Mouse (Mus musculus): ENCODE measurements at regions not wholly inside any gene's neighbourhood (a gene's known extent, or its start where the extent isn't known, plus 50 kb on each side); places are given as distances from the start of the nearest gene placed in this dataset.

- ATAC-seq (replicated peaks; ENCODE audit: low FRiP score) = no peak
- H3K9me3 ChIP-seq (ENCODE audit: control insufficient read depth, low read length) = no peaks in the 10 kb centered on the region
- no peaks in the 10 kb centered on the region for H3K27me3 ChIP-seq (replicated peaks; ENCODE audit: control insufficient read depth, insufficient read depth, low read length)
- no peak overlapping the region for H3K4me2 ChIP-seq
- H3K4me3 ChIP-seq (ENCODE audit: low read depth, low read length) = no peak overlapping the region
- H3K4me1 ChIP-seq (replicated peaks; ENCODE audit: control insufficient read depth, insufficient read depth, low read length) = no peaks in the 10 kb centered on the region
- 74% methylated on average over 6 of the region's 6 CpGs for WGBS
- no peak for DNase-seq (ENCODE audit: low spot score)
- no peaks in the 10 kb centered on the region for H3K36me3 ChIP-seq (ENCODE audit: control insufficient read depth, insufficient read depth, low read length)
- no peak overlapping the region for H3K27ac ChIP-seq (ENCODE audit: low read depth, low read length)
- no peak overlapping the region for H3K9ac ChIP-seq (ENCODE audit: low read depth, low read length)
These were observed 532.6 kb downstream of the Zfp536 start for GRCm38 (mm10) chr7:37240832-37241231.

GRCm38 (mm10) chr7:37241781-37242180 is 531.7 kb downstream of the Zfp536 start:
- Histone ChIP-seq H3K27me3 (replicated peaks; ENCODE audit: control insufficient read depth, insufficient read depth, low read length) (no peaks in the 10 kb centered on the region), H3K4me2 (no peak overlapping the region), H3K4me3 (ENCODE audit: low read depth, low read length) (no peak overlapping the region), H3K9ac (ENCODE audit: low read depth, low read length) (no peak overlapping the region), H3K4me1 (replicated peaks; ENCODE audit: control insufficient read depth, insufficient read depth, low read length) (no peaks in the 10 kb centered on the region), H3K9me3 (ENCODE audit: control insufficient read depth, low read length) (no peaks in the 10 kb centered on the region), H3K27ac (ENCODE audit: low read depth, low read length) (no peak overlapping the region), H3K36me3 (ENCODE audit: control insufficient read depth, insufficient read depth, low read length) (no peaks in the 10 kb centered on the region)
- DNase-seq (ENCODE audit: low spot score) = no peak
- 60% methylated on average over 7 of the region's 7 CpGs for WGBS
- no peak for ATAC-seq (replicated peaks; ENCODE audit: low FRiP score)

GRCm38 (mm10) chr7:37242476-37242875 is 531.0 kb downstream of the Zfp536 start:
- ATAC-seq (replicated peaks; ENCODE audit: low FRiP score) = no peak
- H3K4me2 ChIP-seq = no peak overlapping the region
- 89% methylated on average over 8 of the region's 8 CpGs for WGBS

GRCm38 (mm10) chr7:37246156-37246555 is 527.3 kb downstream of the Zfp536 start:
- Histone ChIP-seq H3K9ac (ENCODE audit: low read depth, low read length) (no peak overlapping the region), H3K9me3 (ENCODE audit: control insufficient read depth, low read length) (no peaks in the 10 kb centered on the region), H3K36me3 (ENCODE audit: control insufficient read depth, insufficient read depth, low read length) (no peaks in the 10 kb centered on the region), H3K4me3 (ENCODE audit: low read depth, low read length) (no peak overlapping the region), H3K27ac (ENCODE audit: low read depth, low read length) (no peak overlapping the region), H3K27me3 (replicated peaks; ENCODE audit: control insufficient read depth, insufficient read depth, low read length) (no peaks in the 10 kb centered on the region), H3K4me2 (no peak overlapping the region), H3K4me1 (replicated peaks; ENCODE audit: control insufficient read depth, insufficient read depth, low read length) (no peaks in the 10 kb centered on the region)
- ATAC-seq (replicated peaks; ENCODE audit: low FRiP score) (no peak), DNase-seq (ENCODE audit: low spot score) (no peak)
- 90% methylated on average over 4 of the region's 4 CpGs for WGBS

More at GRCm38 (mm10) chr7:37242476-37242875, 531.0 kb downstream of the Zfp536 start:
- H3K27ac ChIP-seq (ENCODE audit: low read depth, low read length) = no peak overlapping the region
- no peaks in the 10 kb centered on the region for H3K9me3 ChIP-seq (ENCODE audit: control insufficient read depth, low read length)
- no peak for DNase-seq (ENCODE audit: low spot score)
- H3K4me3 ChIP-seq (ENCODE audit: low read depth, low read length) = no peak overlapping the region
- no peaks in the 10 kb centered on the region for H3K27me3 ChIP-seq (replicated peaks; ENCODE audit: control insufficient read depth, insufficient read depth, low read length)
- no peaks in the 10 kb centered on the region for H3K4me1 ChIP-seq (replicated peaks; ENCODE audit: control insufficient read depth, insufficient read depth, low read length)
- no peaks in the 10 kb centered on the region for H3K36me3 ChIP-seq (ENCODE audit: control insufficient read depth, insufficient read depth, low read length)
- no peak overlapping the region for H3K9ac ChIP-seq (ENCODE audit: low read depth, low read length)

- no peaks in the 10 kb centered on the region for H3K27me3 ChIP-seq (replicated peaks; ENCODE audit: control insufficient read depth, insufficient read depth, low read length)
- H3K4me2 ChIP-seq = no peak overlapping the region
- H3K9me3 ChIP-seq (ENCODE audit: control insufficient read depth, low read length) = no peaks in the 10 kb centered on the region; the same call in none of the 2 replicates
- no peak overlapping the region for H3K9ac ChIP-seq (ENCODE audit: low read depth, low read length)
- DNase-seq (ENCODE audit: low spot score) = no peak
- H3K4me1 ChIP-seq (replicated peaks; ENCODE audit: control insufficient read depth, insufficient read depth, low read length) = no peaks in the 10 kb centered on the region
- H3K36me3 ChIP-seq (ENCODE audit: control insufficient read depth, insufficient read depth, low read length) = no peaks in the 10 kb centered on the region
- H3K27ac ChIP-seq (ENCODE audit: low read depth, low read length) = no peak overlapping the region
- 73% methylated on average over 9 of the region's 9 CpGs for WGBS
- no peak for ATAC-seq (replicated peaks; ENCODE audit: low FRiP score)
- no peak overlapping the region for H3K4me3 ChIP-seq (ENCODE audit: low read depth, low read length)
These were observed 519.0 kb downstream of the Zfp536 start for GRCm38 (mm10) chr7:37254431-37254830.

- Histone ChIP-seq H3K27ac (ENCODE audit: low read depth, low read length) (no peak overlapping the region), H3K9ac (ENCODE audit: low read depth, low read length) (no peak overlapping the region), H3K36me3 (ENCODE audit: control insufficient read depth, insufficient read depth, low read length) (no peaks in the 10 kb centered on the region), H3K4me2 (no peak overlapping the region), H3K4me1 (replicated peaks; ENCODE audit: control insufficient read depth, insufficient read depth, low read length) (no peaks in the 10 kb centered on the region), H3K9me3 (ENCODE audit: control insufficient read depth, low read length) (no peaks in the 10 kb centered on the region; the same call in none of the 2 replicates), H3K4me3 (ENCODE audit: low read depth, low read length) (no peak overlapping the region), H3K27me3 (replicated peaks; ENCODE audit: control insufficient read depth, insufficient read depth, low read length) (no peaks in the 10 kb centered on the region)
- 29% methylated on average over 3 of the region's 3 CpGs for WGBS
- DNase-seq (ENCODE audit: low spot score) = no peak
- ATAC-seq (replicated peaks; ENCODE audit: low FRiP score) = no peak
These were observed 517.6 kb downstream of the Zfp536 start for GRCm38 (mm10) chr7:37255840-37256239.

- 45% methylated on average over 6 of the region's 6 CpGs for WGBS
- no peak overlapping the region for H3K27ac ChIP-seq (ENCODE audit: low read depth, low read length)
These were observed 514.1 kb downstream of the Zfp536 start for GRCm38 (mm10) chr7:37259293-37259692.

GRCm38 (mm10) chr7:37262846-37263245 is 510.6 kb downstream of the Zfp536 start:
- H3K27me3 ChIP-seq (replicated peaks; ENCODE audit: control insufficient read depth, insufficient read depth, low read length) = no peaks in the 10 kb centered on the region
- no peak overlapping the region for H3K4me2 ChIP-seq
- DNase-seq (ENCODE audit: low spot score) = no peak
- no peaks in the 10 kb centered on the region for H3K4me1 ChIP-seq (replicated peaks; ENCODE audit: control insufficient read depth, insufficient read depth, low read length)
- H3K9me3 ChIP-seq (ENCODE audit: control insufficient read depth, low read length) = no peaks in the 10 kb centered on the region
- no peak for ATAC-seq (replicated peaks; ENCODE audit: low FRiP score)
- no peaks in the 10 kb centered on the region for H3K36me3 ChIP-seq (ENCODE audit: control insufficient read depth, insufficient read depth, low read length)
- H3K9ac ChIP-seq (ENCODE audit: low read depth, low read length) = no peak overlapping the region
- WGBS = 46% methylated on average over 3 of the region's 3 CpGs
- H3K27ac ChIP-seq (ENCODE audit: low read depth, low read length) = no peak overlapping the region
- H3K4me3 ChIP-seq (ENCODE audit: low read depth, low read length) = no peak overlapping the region

More at GRCm38 (mm10) chr7:37259293-37259692, 514.1 kb downstream of the Zfp536 start:
- no peaks in the 10 kb centered on the region for H3K9me3 ChIP-seq (ENCODE audit: control insufficient read depth, low read length)
- DNase-seq (ENCODE audit: low spot score) = no peak
- no peaks in the 10 kb centered on the region for H3K27me3 ChIP-seq (replicated peaks; ENCODE audit: control insufficient read depth, insufficient read depth, low read length)
- no peak for ATAC-seq (replicated peaks; ENCODE audit: low FRiP score)
- no peaks in the 10 kb centered on the region for H3K36me3 ChIP-seq (ENCODE audit: control insufficient read depth, insufficient read depth, low read length)
- no peak overlapping the region for H3K4me3 ChIP-seq (ENCODE audit: low read depth, low read length)
- H3K9ac ChIP-seq (ENCODE audit: low read depth, low read length) = no peak overlapping the region
- no peaks in the 10 kb centered on the region for H3K4me1 ChIP-seq (replicated peaks; ENCODE audit: control insufficient read depth, insufficient read depth, low read length)
- no peak overlapping the region for H3K4me2 ChIP-seq

GRCm38 (mm10) chr7:37267404-37267803 is 506.0 kb downstream of the Zfp536 start:
- Histone ChIP-seq H3K4me2 (no peak overlapping the region), H3K4me3 (ENCODE audit: low read depth, low read length) (no peak overlapping the region), H3K4me1 (replicated peaks; ENCODE audit: control insufficient read depth, insufficient read depth, low read length) (no peaks in the 10 kb centered on the region), H3K9ac (ENCODE audit: low read depth, low read length) (no peak overlapping the region), H3K27me3 (replicated peaks; ENCODE audit: control insufficient read depth, insufficient read depth, low read length) (no peaks in the 10 kb centered on the region), H3K9me3 (ENCODE audit: control insufficient read depth, low read length) (no peaks in the 10 kb centered on the region), H3K36me3 (ENCODE audit: control insufficient read depth, insufficient read depth, low read length) (no peaks in the 10 kb centered on the region), H3K27ac (ENCODE audit: low read depth, low read length) (no peak overlapping the region)
- WGBS = 79% methylated on average over 4 of the region's 4 CpGs
- DNase-seq (ENCODE audit: low spot score) = no peak
- ATAC-seq (replicated peaks; ENCODE audit: low FRiP score) = no peak

All from liver, embryonic 11.5 days (tissue).